Mouse (Mus musculus) forebrain, embryonic 13.5 days (tissue): ENCODE data around the gene Tmprss2. TPM values are rescaled to one million over a fixed set of nuclear protein-coding genes. Genes with fewer than 3 reads are reported as not detected.

Source experiments
- ATAC-seq: fragments of 200-750 bp; cut with Nextera tagmentation; 2 replicates; pipeline ENCODE4 v1.8.0; 2017
- H3K27ac ChIP-seq: fragments of 300-500 bp; sonication (generic); 2 replicates; pipeline ENCODE4 v1.5.1; 2015; ENCODE audit warnings: inconsistent platforms, mild to moderate bottlenecking, moderate library complexity
- H3K27me3 ChIP-seq: fragments of 300-500 bp; sonication (generic); 2 replicates; pipeline ENCODE4 v1.6.1; 2015; ENCODE audit warnings: mild to moderate bottlenecking, inconsistent platforms
- H3K36me3 ChIP-seq: fragments of 300-500 bp; sonication (generic); 2 replicates; pipeline ENCODE4 v1.6.1; 2015; ENCODE audit warnings: mild to moderate bottlenecking, inconsistent platforms; ENCODE audit not compliant: poor library complexity, severe bottlenecking
- H3K4me1 ChIP-seq: fragments of 300-500 bp; sonication (generic); 2 replicates; pipeline ENCODE4 v1.6.1; 2015; ENCODE audit warnings: inconsistent platforms
- H3K4me2 ChIP-seq: fragments of 300-500 bp; sonication (generic); 2 replicates; pipeline ENCODE4 v1.6.1; 2015; ENCODE audit warnings: inconsistent platforms, mild to moderate bottlenecking, moderate library complexity
- H3K4me3 ChIP-seq: fragments of 300-500 bp; sonication (generic); 2 replicates; pipeline ENCODE4 v1.5.1; 2015; ENCODE audit warnings: mild to moderate bottlenecking, inconsistent platforms
- H3K9ac ChIP-seq: fragments of 300-500 bp; sonication (generic); 2 replicates; pipeline ENCODE4 v1.6.1; 2015; ENCODE audit warnings: mild to moderate bottlenecking, inconsistent platforms
- H3K9me3 ChIP-seq: fragments of 300-500 bp; sonication (generic); replicated peaks from 2 replicates; pipeline ENCODE4 v1.6.1; 2016; ENCODE audit warnings: inconsistent platforms
- WGBS: fragments of 180-500 bp; shearing (Covaris S2); methylation state at CpG from one replicate; pipeline ENCODE4 v1.1.7; 2015; 5-methylcytosine and 5-hydroxymethylcytosine counted together
- polyA plus RNA-seq: library from polyadenylated mRNA; unstranded; fragments of >200 nt; fragmentation: Nextera tagmentation; extraction: Ambion mirVana; gene quantifications from 2 replicates; pipeline ENCODE4 v1.2.1, GENCODE M21; 2015

The Tmprss2 gene
- polyA plus RNA-seq, 1 experiment from 2014 or later: not detected

GRCm38 (mm10) chr16:97569426-97569825 lies 41.6 kb downstream of the Tmprss2 start:
- no peak for ATAC-seq
- Histone ChIP-seq H3K9me3 (no peaks in the 10 kb centered on the region), H3K4me2 (no peak overlapping the region), H3K36me3 (no peaks in the 10 kb centered on the region), H3K4me3 (no peak overlapping the region), H3K9ac (no peak overlapping the region), H3K4me1 (no peaks in the 10 kb centered on the region), H3K27ac (no peak overlapping the region), H3K27me3 (no peaks in the 10 kb centered on the region)
- 50% methylated on average over 1 of the region's 1 CpGs for WGBS

- 64% methylated on average over 9 of the region's 9 CpGs for WGBS
These were observed 42.3 kb downstream of the Tmprss2 start for GRCm38 (mm10) chr16:97568662-97569061.

GRCm38 (mm10) chr16:97544340-97544739 lies 66.7 kb downstream of the Tmprss2 start:
- H3K36me3 ChIP-seq: no peaks in the 10 kb centered on the region
- 80% methylated on average over 4 of the region's 4 CpGs for WGBS
- ATAC-seq: no peak

More at GRCm38 (mm10) chr16:97568662-97569061, 42.3 kb downstream of the Tmprss2 start:
- Histone ChIP-seq H3K27me3 (no peaks in the 10 kb centered on the region), H3K36me3 (no peaks in the 10 kb centered on the region), H3K4me3 (no peak overlapping the region), H3K27ac (no peak overlapping the region), H3K4me2 (no peak overlapping the region), H3K9me3 (no peaks in the 10 kb centered on the region), H3K9ac (no peak overlapping the region), H3K4me1 (no peaks in the 10 kb centered on the region)
- no peak for ATAC-seq

DNA sequence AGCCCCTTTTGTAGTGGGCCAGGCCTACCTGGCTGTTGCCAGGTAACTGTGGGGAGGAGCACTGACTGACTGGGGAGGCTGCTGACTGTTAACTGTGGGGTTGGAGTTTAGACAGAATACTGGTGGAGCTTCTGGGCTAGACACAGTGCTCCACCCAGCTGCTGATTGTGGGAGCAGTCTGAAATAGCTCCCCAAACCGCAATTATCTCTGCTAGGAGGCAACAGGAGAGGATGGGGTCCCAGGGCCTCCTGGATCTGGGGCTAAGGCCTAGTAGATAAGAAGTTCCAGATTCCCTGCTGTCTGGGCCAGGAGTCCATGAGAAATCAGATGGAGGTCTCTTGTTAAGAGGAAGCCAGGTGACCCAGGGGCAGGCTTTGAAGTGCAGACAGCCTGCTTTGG lies 74.1 kb downstream of the Tmprss2 start:
- 75% methylated on average over 1 of the region's 1 CpGs for WGBS
- no peak for ATAC-seq
- no peak overlapping the region for H3K9ac ChIP-seq
- H3K4me1 ChIP-seq: peaks cover 27% of the 10 kb centered on the region
- no peaks in the 10 kb centered on the region for H3K9me3 ChIP-seq
- no peaks in the 10 kb centered on the region for H3K27me3 ChIP-seq
- H3K4me2 ChIP-seq: no peak overlapping the region
- no peak overlapping the region for H3K4me3 ChIP-seq
- no peaks in the 10 kb centered on the region for H3K36me3 ChIP-seq
- no peak overlapping the region for H3K27ac ChIP-seq

More at GRCm38 (mm10) chr16:97544340-97544739, 66.7 kb downstream of the Tmprss2 start:
- Histone ChIP-seq H3K27ac (no peak overlapping the region), H3K4me1 (no peaks in the 10 kb centered on the region), H3K27me3 (no peaks in the 10 kb centered on the region), H3K4me2 (no peak overlapping the region), H3K4me3 (no peak overlapping the region), H3K9me3 (no peaks in the 10 kb centered on the region), H3K9ac (no peak overlapping the region)

DNA sequence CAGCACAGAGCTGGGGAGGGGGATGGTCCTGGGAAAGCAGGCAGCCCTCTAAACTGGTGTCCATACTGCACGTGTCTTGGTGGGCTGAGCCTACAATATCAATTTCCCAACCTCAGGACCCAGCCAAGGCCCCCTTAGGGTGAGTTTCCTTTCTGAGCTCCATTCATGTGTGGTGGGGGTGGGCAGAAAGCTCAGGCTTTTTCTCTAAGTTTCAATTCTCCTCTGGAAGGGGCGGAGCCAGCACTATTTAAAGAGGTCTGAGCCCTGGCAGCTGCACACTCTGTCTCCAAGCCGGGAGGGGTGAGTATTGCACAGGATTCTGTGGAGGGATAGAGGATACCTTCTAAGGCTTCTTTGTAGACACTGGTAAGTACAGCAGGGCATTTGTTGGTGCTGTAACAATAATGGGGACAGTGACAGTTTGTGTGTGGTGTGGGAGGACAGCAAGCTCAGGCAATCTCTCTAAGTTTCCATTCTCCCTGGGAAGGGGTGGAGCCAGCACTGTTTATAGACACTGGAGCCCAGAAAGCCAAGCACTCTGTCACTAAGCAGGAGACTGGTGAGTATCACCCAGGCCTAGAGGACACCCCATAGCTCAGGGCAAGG lies 75.1 kb downstream of the Tmprss2 start:
- peak overlapping the region; percentile 28; the same call in 1 of the 2 replicates for H3K4me2 ChIP-seq

GRCm38 (mm10) chr16:97534876-97535461 lies 76.0 kb downstream of the Tmprss2 start:
- H3K4me2 ChIP-seq: peak overlapping the region; percentile 14; the same call in 1 of the 2 replicates
- whole genome bisulfite sequencing: 39% methylated on average over 5 of the region's 5 CpGs

More for the DNA sequence above, 75.1 kb downstream of the Tmprss2 start:
- Histone ChIP-seq H3K27ac (peak overlapping the region; percentile 51), H3K36me3 (no peaks in the 10 kb centered on the region), H3K4me1 (peaks cover 27% of the 10 kb centered on the region), H3K9ac (no peak overlapping the region), H3K4me3 (no peak overlapping the region), H3K27me3 (no peaks in the 10 kb centered on the region), H3K9me3 (no peaks in the 10 kb centered on the region)
- WGBS: 0% methylated on average over 3 of the region's 3 CpGs
- ATAC-seq: peak; percentile 89

DNA sequence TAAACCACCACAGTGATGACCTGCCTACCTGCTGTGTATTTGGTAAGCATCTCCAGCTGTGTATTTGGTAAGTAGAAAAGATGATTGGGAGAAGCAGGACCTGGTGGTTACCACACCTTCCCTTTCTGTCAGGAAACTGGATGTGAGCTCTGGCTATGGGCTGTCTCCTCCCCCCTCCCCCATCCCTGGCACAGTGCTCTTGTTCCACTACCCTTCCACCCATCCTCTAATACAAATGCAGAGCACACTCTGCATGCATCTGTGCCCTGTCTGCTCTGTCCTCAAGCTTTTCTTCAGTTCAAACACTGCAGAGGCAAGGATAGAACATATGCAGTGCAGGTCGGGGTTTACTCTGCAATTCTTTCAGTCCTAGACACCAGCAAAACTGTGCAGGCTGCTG lies 76.5 kb downstream of the Tmprss2 start:
- no peak for ATAC-seq
- Histone ChIP-seq H3K4me2 (peak overlapping the region; percentile 14; the same call in 1 of the 2 replicates), H3K27me3 (no peaks in the 10 kb centered on the region), H3K4me3 (no peak overlapping the region), H3K36me3 (no peaks in the 10 kb centered on the region), H3K9ac (no peak overlapping the region), H3K9me3 (no peaks in the 10 kb centered on the region), H3K4me1 (peaks cover 27% of the 10 kb centered on the region), H3K27ac (no peak overlapping the region)
- WGBS: 52% methylated on average over 1 of the region's 1 CpGs

More at GRCm38 (mm10) chr16:97534876-97535461, 76.0 kb downstream of the Tmprss2 start:
- no peaks in the 10 kb centered on the region for H3K36me3 ChIP-seq
- H3K27ac ChIP-seq: peak overlapping the region; percentile 51; the same call in 1 of the 2 replicates
- H3K4me3 ChIP-seq: no peak overlapping the region
- H3K9ac ChIP-seq: no peak overlapping the region
- peaks cover 27% of the 10 kb centered on the region for H3K4me1 ChIP-seq
- no peaks in the 10 kb centered on the region for H3K9me3 ChIP-seq
- ATAC-seq: peak; percentile 19; the same call in 1 of the 2 replicates
- H3K27me3 ChIP-seq: no peaks in the 10 kb centered on the region

DNA sequence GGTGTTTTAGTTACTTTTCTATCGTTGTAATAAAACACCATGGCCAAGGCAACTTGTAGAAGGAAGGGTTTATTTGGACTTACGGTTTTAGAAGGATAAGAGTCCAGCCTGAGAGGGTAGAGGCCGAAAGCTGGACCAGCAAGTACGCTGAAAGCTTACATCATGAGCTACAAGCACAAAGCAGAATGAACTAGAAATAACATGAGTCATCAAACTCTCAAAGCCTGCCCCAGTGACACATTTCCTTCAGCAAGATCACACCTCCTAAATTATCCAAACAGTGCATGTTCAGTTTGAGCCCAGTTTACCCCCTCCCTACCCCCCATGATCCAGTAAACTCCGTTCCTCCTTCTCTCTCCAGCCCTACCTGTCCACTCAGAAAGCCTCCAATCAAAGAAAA lies 77.2 kb downstream of the Tmprss2 start:
- no peaks in the 10 kb centered on the region for H3K27me3 ChIP-seq
- H3K9me3 ChIP-seq: no peaks in the 10 kb centered on the region
- H3K4me3 ChIP-seq: no peak overlapping the region
- ATAC-seq: no peak
- H3K36me3 ChIP-seq: no peaks in the 10 kb centered on the region
- H3K9ac ChIP-seq: no peak overlapping the region
- no peak overlapping the region for H3K4me2 ChIP-seq
- no peak overlapping the region for H3K27ac ChIP-seq
- WGBS: 91% methylated on average over 5 of the region's 5 CpGs
- H3K4me1 ChIP-seq: peaks cover 27% of the 10 kb centered on the region

DNA sequence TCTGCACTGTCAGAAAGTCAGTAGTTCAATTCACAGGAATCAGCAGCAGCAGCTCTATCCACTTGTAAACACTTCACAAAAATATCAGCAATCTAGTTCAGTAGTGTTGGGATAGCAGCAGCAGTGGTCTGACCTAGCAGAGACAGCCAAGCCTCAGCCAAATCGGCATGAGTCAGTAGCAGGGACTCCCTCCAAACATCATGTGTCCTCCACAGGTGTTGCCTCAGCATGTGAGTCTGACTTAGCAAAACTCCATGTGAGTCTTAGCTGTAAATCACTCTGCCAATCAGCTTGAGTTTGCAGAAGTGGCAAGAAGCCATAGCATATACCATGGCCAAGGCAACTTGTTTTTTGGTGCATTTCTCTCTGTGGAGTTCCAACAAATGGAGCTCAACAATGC lies 77.9 kb downstream of the Tmprss2 start:
- WGBS: 94% methylated on average over 1 of the region's 1 CpGs
- Histone ChIP-seq H3K4me1 (peaks cover 27% of the 10 kb centered on the region), H3K9ac (no peak overlapping the region), H3K9me3 (no peaks in the 10 kb centered on the region), H3K27me3 (no peaks in the 10 kb centered on the region), H3K27ac (no peak overlapping the region), H3K4me3 (no peak overlapping the region), H3K4me2 (no peak overlapping the region), H3K36me3 (no peaks in the 10 kb centered on the region)
- ATAC-seq: no peak

DNA sequence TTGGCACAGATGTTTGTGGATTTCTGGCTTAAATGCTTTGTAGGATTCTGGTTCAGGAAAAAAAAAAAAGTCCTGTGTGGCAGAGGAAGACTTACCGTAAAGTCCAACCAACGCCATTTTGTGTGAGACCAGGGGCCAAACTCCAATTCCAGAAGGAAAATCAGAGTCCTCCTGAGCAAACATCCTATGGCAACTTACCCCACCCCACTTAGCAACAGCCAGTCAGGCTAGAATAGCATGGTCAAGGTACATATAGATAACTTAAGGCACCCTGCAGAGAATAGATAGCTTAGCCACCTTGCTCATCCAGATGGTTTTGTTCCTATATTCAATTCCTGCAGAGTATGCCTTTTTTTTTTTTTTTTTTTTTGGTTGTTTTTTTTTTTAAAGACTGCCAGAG lies 81.8 kb downstream of the Tmprss2 start:
- WGBS: 89% methylated on average over 2 of the region's 2 CpGs
- H3K4me2 ChIP-seq: no peak overlapping the region

GRCm38 (mm10) chr16:97523024-97523423 lies 88.0 kb downstream of the Tmprss2 start:
- Histone ChIP-seq H3K4me2 (no peak overlapping the region), H3K9me3 (no peaks in the 10 kb centered on the region), H3K4me3 (no peak overlapping the region), H3K36me3 (no peaks in the 10 kb centered on the region), H3K27me3 (no peaks in the 10 kb centered on the region), H3K4me1 (no peaks in the 10 kb centered on the region), H3K27ac (no peak overlapping the region), H3K9ac (no peak overlapping the region)
- peak; percentile 53; the same call in 1 of the 2 replicates for ATAC-seq
- 10% methylated on average over 1 of the region's 1 CpGs for WGBS

More for the DNA sequence above, 81.8 kb downstream of the Tmprss2 start:
- no peak overlapping the region for H3K9ac ChIP-seq
- ATAC-seq: no peak
- no peaks in the 10 kb centered on the region; the same call in 1 of the 2 replicates for H3K4me1 ChIP-seq
- H3K4me3 ChIP-seq: no peak overlapping the region
- H3K27me3 ChIP-seq: no peaks in the 10 kb centered on the region
- no peaks in the 10 kb centered on the region for H3K9me3 ChIP-seq
- no peaks in the 10 kb centered on the region for H3K36me3 ChIP-seq
- H3K27ac ChIP-seq: no peak overlapping the region

DNA sequence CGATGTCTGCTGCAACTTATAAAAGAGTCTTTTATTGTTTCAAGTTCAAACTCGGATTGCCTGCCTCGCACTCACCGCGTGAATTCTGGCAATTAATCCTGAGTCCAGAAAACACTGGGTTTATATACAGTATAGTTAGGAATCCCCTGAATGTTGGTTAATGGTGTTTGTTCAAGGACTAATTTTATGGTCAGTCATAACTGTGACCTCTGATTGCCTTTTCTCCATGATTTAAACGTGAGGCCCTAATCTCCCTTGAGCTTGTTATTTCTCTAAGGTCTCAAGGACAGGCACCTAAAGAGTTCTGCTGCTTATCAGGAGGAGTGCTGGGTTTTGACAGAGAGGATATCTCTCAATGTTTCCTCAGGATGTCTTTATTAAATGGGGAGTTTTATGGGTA lies 89.0 kb downstream of the Tmprss2 start:
- no peak overlapping the region for H3K9ac ChIP-seq
- H3K4me1 ChIP-seq: no peaks in the 10 kb centered on the region
- no peaks in the 10 kb centered on the region for H3K27me3 ChIP-seq
- ATAC-seq: no peak
- no peaks in the 10 kb centered on the region for H3K36me3 ChIP-seq
- H3K27ac ChIP-seq: no peak overlapping the region
- WGBS: 86% methylated on average over 6 of the region's 6 CpGs
- H3K4me2 ChIP-seq: no peak overlapping the region
- no peaks in the 10 kb centered on the region for H3K9me3 ChIP-seq
- H3K4me3 ChIP-seq: no peak overlapping the region
